Mouse (Mus musculus) neural tube, embryonic 15.5 days (tissue): ENCODE results near the gene Ntng2. TPM values are rescaled to one million over a fixed set of nuclear protein-coding genes. Genes with fewer than 3 reads are reported as not detected.

ENCODE experiments used
- ATAC-seq: fragments of 200-750 bp; cut with Nextera tagmentation; 2 replicates; pipeline ENCODE4 v1.8.0; 2017; ENCODE audit warnings: mild to moderate bottlenecking, moderate TSS enrichment, moderate library complexity; ENCODE audit not compliant: low FRiP score
- H3K27ac ChIP-seq: fragments of 300-500 bp; sonication (generic); replicated peaks from 2 replicates; pipeline ENCODE4 v1.5.1; 2015; ENCODE audit warnings: mild to moderate bottlenecking, inconsistent platforms
- H3K27me3 ChIP-seq: fragments of 300-500 bp; sonication (generic); replicated peaks from 2 replicates; pipeline ENCODE4 v1.6.1; 2015; ENCODE audit warnings: inconsistent platforms
- H3K36me3 ChIP-seq: fragments of 300-500 bp; sonication (generic); 2 replicates; pipeline ENCODE4 v1.6.1; 2015; ENCODE audit warnings: inconsistent platforms
- H3K4me1 ChIP-seq: fragments of 300-500 bp; sonication (generic); 2 replicates; pipeline ENCODE4 v1.6.1; 2015; ENCODE audit warnings: inconsistent platforms
- H3K4me2 ChIP-seq: fragments of 300-500 bp; sonication (generic); 2 replicates; pipeline ENCODE4 v1.6.1; 2015; ENCODE audit warnings: inconsistent platforms, mild to moderate bottlenecking, moderate library complexity
- H3K4me3 ChIP-seq: fragments of 300-500 bp; sonication (generic); replicated peaks from 2 replicates; pipeline ENCODE4 v1.5.1; 2015; ENCODE audit warnings: mild to moderate bottlenecking, inconsistent platforms
- H3K9ac ChIP-seq: fragments of 300-500 bp; sonication (generic); replicated peaks from 2 replicates; pipeline ENCODE4 v1.6.1; 2015; ENCODE audit warnings: mild to moderate bottlenecking, inconsistent platforms
- H3K9me3 ChIP-seq: fragments of 300-500 bp; sonication (generic); replicated peaks from 2 replicates; pipeline ENCODE4 v1.6.1; 2016; ENCODE audit warnings: inconsistent platforms
- WGBS: fragments of 180-500 bp; shearing (Covaris S2); methylation state at CpG from one replicate; pipeline ENCODE4 v1.1.7; 2015; ENCODE audit warnings: mixed read lengths; 5-methylcytosine and 5-hydroxymethylcytosine counted together
- polyA plus RNA-seq: library from polyadenylated mRNA; unstranded; fragments of >200 nt; fragmentation: Nextera tagmentation; extraction: Ambion mirVana; gene quantifications from 2 replicates; pipeline ENCODE4 v1.2.1, GENCODE M21; 2015

The Ntng2 gene
- polyA plus RNA-seq, 1 experiment from 2014 or later, result 1.3 TPM

DNA sequence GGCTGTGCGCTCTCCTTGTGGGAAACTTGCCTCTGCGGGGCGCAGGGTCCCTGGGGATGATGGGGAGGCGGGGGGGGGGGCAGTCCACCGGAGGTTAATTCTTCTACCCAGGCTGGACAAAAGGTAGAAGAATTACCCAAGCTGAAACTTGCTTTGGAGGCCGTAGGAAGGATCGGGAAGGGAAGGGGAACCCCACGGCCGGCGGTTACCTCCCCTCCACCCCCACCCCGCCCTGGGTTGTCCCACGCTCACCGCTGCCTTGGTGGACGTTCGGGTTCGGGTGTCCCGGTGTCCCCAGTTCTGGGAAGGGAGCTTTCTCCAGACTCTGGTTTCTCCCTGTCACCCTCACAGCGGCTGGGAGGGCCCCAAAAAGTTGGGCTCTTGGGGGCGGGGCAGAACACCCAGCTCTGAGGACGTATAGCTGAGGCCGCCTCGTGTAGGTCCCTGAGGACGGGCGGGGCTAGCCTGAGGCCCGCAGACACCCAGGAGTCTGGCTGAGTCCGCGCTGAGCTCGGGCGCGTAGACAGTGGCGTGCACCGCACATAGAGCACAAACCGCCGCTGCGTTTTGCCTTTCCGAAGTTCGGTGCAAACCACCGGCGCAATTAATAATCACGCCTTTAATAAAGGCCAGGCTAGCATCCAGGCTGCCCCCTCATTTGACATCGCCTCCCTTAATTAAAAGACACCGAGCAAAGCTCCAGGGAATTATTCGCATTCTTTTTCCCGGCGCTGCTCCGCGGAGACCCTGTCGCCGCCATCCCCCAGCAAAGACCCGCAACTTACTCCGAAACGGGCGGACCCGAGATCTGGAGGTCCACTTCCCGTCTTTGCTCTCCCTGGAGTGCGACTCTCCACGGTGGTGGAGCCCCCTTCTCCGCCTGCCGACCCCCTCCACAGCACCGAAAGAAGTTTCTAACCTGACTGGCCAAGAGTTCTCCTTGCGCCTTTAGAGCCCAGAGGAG lies 1.4 kb downstream of the Ntng2 start:
- Histone ChIP-seq H3K27ac (no peak overlapping the region), H3K4me1 (peaks cover 56% of the 10 kb centered on the region), H3K9me3 (no peaks in the 10 kb centered on the region), H3K4me2 (peak overlapping the region; percentile 95), H3K9ac (peak overlapping the region; percentile 42), H3K27me3 (peaks cover 69% of the 10 kb centered on the region), H3K4me3 (peak overlapping the region; percentile 46), H3K36me3 (no peaks in the 10 kb centered on the region)
- under 1% methylated on average over 61 of the region's 61 CpGs for WGBS
- ATAC-seq, result no peak

DNA sequence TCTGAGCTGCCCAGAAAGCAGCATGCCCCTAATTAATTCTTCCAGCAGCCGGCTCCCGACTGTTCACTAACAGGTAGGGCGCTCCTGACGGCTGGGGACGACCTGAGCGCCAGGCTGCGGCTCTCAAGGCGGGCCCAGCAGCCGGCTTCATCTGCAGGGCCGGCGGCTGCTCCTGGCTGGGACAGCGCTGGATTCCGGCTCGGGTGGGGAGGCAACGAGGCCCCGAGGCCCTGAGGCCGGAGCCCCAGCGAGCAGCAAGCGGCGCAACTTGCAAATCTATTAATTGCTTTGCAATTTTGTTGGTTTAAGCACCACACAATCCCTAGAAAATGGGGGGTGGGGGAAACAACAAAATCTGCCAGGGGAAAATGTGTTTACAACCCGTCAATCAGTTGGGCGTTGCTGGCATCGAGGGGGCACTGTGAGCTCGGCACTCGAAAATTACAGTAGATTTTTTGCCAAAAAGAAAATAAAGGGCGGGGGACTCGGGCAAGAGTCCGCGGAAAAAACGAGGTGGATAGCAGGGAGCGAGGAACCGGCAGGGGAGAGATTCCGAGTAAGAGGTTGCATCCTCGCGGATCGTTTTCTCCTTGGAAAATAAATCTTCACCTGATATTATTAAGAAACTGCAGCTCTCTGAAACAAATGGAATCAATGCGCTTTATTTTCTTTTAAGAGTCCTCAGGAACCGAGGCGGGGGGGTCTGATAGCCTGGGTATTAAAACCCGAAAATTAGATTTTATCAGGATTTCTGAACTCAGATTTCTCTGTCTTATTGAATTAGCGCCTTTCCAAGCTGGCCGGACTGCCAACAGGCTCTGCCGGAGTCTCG lies 2.3 kb downstream of the Ntng2 start:
- no peak for ATAC-seq
- H3K27me3 ChIP-seq, result peaks cover 68% of the 10 kb centered on the region

DNA sequence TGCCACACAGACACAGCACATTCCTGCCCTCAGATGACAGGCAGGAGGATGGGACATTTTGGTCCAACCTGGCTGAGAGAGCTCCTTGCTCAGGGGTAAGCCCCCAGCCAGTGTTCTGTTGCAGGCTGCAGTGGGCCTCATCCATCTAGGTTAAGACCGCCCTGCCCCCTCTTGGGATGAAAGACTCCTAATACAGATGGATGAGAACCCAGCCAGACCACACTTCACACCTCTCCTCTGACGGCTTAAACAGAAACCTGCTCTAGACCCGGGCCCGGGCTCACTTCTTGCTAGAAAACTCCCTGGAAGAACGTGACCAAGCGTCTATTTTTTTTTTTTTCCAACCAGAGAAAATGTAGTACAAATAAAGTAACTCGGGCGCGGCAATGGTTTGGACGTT lies 3.0 kb downstream of the Ntng2 start:
- peaks cover 57% of the 10 kb centered on the region for H3K4me1 ChIP-seq
- WGBS, result 6% methylated on average over 10 of the region's 10 CpGs

More for the DNA sequence above, 2.3 kb downstream of the Ntng2 start:
- H3K4me3 ChIP-seq, result peak overlapping the region; percentile 46
- no peak overlapping the region for H3K27ac ChIP-seq
- H3K9me3 ChIP-seq, result no peaks in the 10 kb centered on the region
- peak overlapping the region; percentile 42; the same call in 1 of the 2 replicates for H3K9ac ChIP-seq
- no peaks in the 10 kb centered on the region for H3K36me3 ChIP-seq
- WGBS, result under 1% methylated on average over 44 of the region's 44 CpGs
- peak overlapping the region; percentile 95 for H3K4me2 ChIP-seq
- H3K4me1 ChIP-seq, result peaks cover 55% of the 10 kb centered on the region

DNA sequence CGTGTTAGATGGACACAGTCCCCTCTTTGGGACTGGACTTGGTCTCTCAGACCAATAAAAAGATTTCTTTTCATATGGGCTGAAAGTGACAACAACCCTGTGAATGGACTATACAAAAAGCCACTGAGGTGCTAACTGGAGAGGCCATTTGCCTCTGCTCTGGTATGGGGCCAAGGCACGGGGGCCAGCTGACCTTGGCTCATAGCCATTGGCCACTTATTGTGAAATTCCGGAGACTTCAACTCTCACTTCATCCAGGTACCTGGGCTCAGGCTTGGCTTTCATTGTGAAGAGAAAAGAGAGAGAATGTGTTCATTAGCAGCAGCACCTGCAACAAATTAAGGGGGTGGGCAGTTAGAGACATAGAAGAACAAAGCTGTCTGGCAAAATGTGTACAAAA lies 4.3 kb downstream of the Ntng2 start:
- Histone ChIP-seq H3K27me3 (peaks cover 60% of the 10 kb centered on the region), H3K4me1 (peaks cover 56% of the 10 kb centered on the region), H3K27ac (no peak overlapping the region)

More for the DNA sequence above, 3.0 kb downstream of the Ntng2 start:
- Histone ChIP-seq H3K9me3 (no peaks in the 10 kb centered on the region), H3K9ac (no peak overlapping the region), H3K4me3 (peak overlapping the region; percentile 46; the same call in 1 of the 2 replicates), H3K27ac (no peak overlapping the region), H3K4me2 (peak overlapping the region; percentile 95), H3K36me3 (no peaks in the 10 kb centered on the region), H3K27me3 (peaks cover 65% of the 10 kb centered on the region)
- no peak for ATAC-seq

DNA sequence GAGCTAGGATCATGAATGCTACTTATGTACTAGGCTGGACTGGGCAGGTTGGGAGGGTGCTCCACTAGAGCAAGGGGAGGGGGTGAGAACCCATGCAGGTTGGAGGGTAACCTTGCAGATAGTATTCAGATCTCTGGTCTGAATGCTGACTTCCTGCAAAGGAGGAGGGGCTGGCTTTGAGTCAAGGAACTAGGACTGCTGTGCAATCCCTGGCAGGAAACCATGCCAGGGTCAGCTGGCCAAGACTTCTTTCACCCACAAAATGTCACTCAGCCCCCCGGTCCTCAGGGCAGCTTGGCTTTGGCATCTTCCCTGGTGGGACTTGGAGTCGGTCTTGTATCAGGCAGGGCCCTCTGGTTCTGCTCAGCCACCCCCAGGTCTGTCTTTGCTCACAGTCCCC lies 5.4 kb downstream of the Ntng2 start:
- Histone ChIP-seq H3K9ac (no peak overlapping the region), H3K9me3 (no peaks in the 10 kb centered on the region), H3K27ac (no peak overlapping the region), H3K36me3 (no peaks in the 10 kb centered on the region), H3K4me2 (no peak overlapping the region), H3K4me3 (no peak overlapping the region), H3K4me1 (peaks cover 44% of the 10 kb centered on the region), H3K27me3 (peaks cover 54% of the 10 kb centered on the region)
- WGBS, result 79% methylated on average over 2 of the region's 2 CpGs
- no peak for ATAC-seq

More for the DNA sequence above, 4.3 kb downstream of the Ntng2 start:
- 49% methylated on average over 3 of the region's 3 CpGs for WGBS
- Histone ChIP-seq H3K9ac (no peak overlapping the region), H3K4me3 (no peak overlapping the region), H3K36me3 (no peaks in the 10 kb centered on the region), H3K4me2 (no peak overlapping the region), H3K9me3 (no peaks in the 10 kb centered on the region)
- no peak for ATAC-seq

DNA sequence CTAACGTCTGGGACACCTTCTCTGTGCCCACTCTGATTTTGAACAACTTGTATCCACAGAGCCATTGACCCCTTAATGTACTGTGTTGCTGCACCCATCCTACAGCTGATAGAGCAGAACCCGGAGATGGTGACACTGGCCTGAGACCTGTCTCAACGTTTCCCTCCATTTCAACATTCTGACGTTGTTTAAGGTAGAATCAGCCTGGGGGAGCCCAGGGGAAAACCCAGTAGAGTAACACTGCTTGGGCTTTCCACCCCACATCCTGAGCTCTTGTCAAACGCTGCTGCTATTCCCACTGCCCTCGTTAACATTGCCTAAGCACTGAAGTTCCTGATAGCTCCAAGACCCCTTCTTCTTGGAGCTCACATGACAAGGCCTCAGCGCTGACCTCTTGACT lies 5.9 kb downstream of the Ntng2 start:
- Histone ChIP-seq H3K4me1 (peaks cover 39% of the 10 kb centered on the region), H3K36me3 (no peaks in the 10 kb centered on the region), H3K9me3 (no peaks in the 10 kb centered on the region), H3K9ac (no peak overlapping the region), H3K4me2 (no peak overlapping the region), H3K4me3 (no peak overlapping the region), H3K27ac (no peak overlapping the region), H3K27me3 (peaks cover 49% of the 10 kb centered on the region)
- ATAC-seq, result no peak
- WGBS, result 76% methylated on average over 7 of the region's 7 CpGs

DNA sequence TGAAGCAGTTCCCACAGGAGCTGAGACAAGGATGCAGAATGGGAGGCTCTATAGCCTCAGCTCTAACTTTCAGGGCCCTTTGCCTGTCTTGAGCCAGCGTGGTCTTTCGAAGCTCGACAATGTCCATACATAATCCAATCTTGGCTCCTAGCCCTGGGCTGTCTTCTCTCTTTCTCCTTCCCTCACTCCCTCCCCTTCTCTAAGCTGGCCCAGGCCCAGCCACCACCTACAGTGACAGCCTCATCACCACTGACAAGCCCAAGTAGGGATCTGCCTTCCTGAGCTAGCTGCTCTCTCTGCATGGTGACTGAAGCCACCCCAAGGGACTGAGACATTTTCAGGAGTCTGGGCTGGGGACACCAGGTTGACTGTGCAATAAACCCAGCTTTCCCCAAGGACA lies 6.5 kb downstream of the Ntng2 start:
- ATAC-seq, result no peak
- Histone ChIP-seq H3K9ac (no peak overlapping the region), H3K36me3 (no peaks in the 10 kb centered on the region), H3K27ac (no peak overlapping the region), H3K4me3 (no peak overlapping the region), H3K27me3 (peaks cover 45% of the 10 kb centered on the region), H3K9me3 (no peaks in the 10 kb centered on the region), H3K4me2 (no peak overlapping the region), H3K4me1 (peaks cover 33% of the 10 kb centered on the region)
- 62% methylated on average over 3 of the region's 3 CpGs for WGBS

DNA sequence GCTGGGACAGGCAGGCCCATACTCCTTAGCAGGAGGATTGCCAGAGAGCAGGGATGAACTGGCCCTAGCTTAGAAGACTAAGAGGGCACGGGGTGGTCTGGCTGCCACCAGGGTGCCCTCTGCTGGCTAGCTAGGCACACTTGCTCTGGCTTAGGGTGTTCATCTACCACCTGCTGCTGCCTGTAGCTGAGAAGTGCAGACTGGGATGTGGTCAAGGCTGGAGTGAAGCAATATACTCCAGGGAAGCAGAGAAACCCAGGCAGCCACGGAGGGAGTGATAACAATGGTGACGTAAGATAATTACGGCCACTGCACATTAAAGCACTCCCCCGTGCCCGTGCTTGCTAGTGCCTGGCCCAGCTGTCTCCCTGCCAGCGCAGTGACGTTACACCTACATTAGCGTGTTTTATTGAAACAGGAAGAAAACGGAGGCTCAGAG lies 7.4 kb downstream of the Ntng2 start:
- peak; percentile 37; the same call in 1 of the 2 replicates for ATAC-seq
- Histone ChIP-seq H3K27me3 (peaks cover 40% of the 10 kb centered on the region), H3K27ac (no peak overlapping the region), H3K9ac (no peak overlapping the region), H3K36me3 (no peaks in the 10 kb centered on the region), H3K4me2 (no peak overlapping the region), H3K4me1 (peaks cover 24% of the 10 kb centered on the region), H3K4me3 (no peak overlapping the region), H3K9me3 (no peaks in the 10 kb centered on the region)
- WGBS, result 12% methylated on average over 10 of the region's 10 CpGs

DNA sequence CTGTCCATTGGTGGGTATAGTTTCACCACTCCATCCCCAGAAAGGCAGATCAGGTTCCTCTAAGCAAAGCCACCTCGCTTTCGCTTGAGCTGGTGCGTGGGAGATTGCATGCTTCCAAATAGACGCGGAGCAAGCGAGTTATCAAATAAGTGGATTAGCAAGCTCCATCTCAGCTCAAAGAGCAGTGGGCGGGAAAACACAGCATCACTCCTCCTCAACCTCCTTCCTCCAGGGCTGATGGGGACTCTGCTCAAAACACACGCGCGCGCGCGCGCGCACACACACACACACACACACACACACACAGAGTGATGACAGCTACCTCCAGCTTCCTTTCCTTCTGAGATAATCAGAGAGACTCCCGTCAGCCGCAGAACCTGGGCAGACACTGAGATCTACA lies 13.5 kb downstream of the Ntng2 start:
- Histone ChIP-seq H3K36me3 (no peaks in the 10 kb centered on the region), H3K4me1 (no peaks in the 10 kb centered on the region), H3K4me3 (no peak overlapping the region), H3K9me3 (no peaks in the 10 kb centered on the region), H3K27ac (no peak overlapping the region), H3K9ac (no peak overlapping the region), H3K4me2 (no peak overlapping the region), H3K27me3 (no peaks in the 10 kb centered on the region; the same call in 1 of the 2 replicates)
- no peak for ATAC-seq
- WGBS, result 85% methylated on average over 17 of the region's 17 CpGs

DNA sequence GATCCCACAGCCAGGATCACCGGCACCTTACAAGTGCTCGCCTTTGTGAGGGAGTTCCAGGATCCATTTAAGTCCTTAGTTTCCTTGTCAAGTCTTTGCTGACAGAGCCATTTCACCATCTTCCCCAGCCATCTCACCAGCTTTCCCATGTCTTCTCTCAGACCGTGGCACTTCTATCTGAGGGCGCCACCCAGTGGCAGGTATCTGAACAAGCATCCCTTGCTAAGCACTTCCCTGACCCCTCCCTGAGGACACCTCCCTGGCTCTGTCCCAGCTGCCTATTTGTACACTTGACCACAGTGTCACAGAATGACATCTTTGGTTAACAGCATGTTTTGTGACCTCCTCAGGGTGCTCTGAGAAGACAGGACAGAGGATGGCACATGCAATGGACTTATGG lies 15.2 kb downstream of the Ntng2 start:
- no peak for ATAC-seq
- no peak overlapping the region for H3K27ac ChIP-seq
- H3K27me3 ChIP-seq, result no peaks in the 10 kb centered on the region; the same call in 1 of the 2 replicates
- no peak overlapping the region for H3K4me3 ChIP-seq
- H3K9ac ChIP-seq, result no peak overlapping the region
- H3K36me3 ChIP-seq, result no peaks in the 10 kb centered on the region
- WGBS, result 19% methylated on average over 4 of the region's 4 CpGs
- no peaks in the 10 kb centered on the region for H3K9me3 ChIP-seq
- H3K4me1 ChIP-seq, result no peaks in the 10 kb centered on the region
- H3K4me2 ChIP-seq, result no peak overlapping the region

DNA sequence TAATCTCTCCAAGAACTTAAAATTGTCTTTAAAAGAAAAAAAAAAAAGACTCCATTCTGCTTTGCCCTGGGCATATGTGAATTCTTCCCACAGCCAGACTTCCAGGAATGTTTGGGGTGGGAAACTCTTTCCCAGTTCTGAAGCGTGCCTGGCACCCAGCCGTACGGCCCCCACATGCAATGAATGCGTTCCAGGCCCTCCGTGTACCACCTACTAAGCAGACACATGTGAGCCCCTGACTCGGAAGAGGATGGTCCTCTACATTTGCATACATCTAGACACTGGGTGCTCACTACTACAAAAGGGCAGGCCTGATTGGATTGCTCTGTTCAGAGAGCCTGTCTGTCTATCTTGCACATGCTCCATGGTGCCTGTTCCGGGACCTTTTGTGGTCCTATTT lies 17.0 kb downstream of the Ntng2 start:
- no peaks in the 10 kb centered on the region for H3K36me3 ChIP-seq
- no peak overlapping the region for H3K4me3 ChIP-seq
- H3K9me3 ChIP-seq, result no peaks in the 10 kb centered on the region
- no peak overlapping the region for H3K9ac ChIP-seq
- ATAC-seq, result no peak
- no peak overlapping the region for H3K27ac ChIP-seq
- WGBS, result 77% methylated on average over 7 of the region's 7 CpGs
- no peaks in the 10 kb centered on the region; the same call in 1 of the 2 replicates for H3K27me3 ChIP-seq
- no peak overlapping the region for H3K4me2 ChIP-seq
- no peaks in the 10 kb centered on the region for H3K4me1 ChIP-seq
